Mouse (Mus musculus): ENCODE measurements around the gene Tyk2.

Gene Tyk2

DNA sequence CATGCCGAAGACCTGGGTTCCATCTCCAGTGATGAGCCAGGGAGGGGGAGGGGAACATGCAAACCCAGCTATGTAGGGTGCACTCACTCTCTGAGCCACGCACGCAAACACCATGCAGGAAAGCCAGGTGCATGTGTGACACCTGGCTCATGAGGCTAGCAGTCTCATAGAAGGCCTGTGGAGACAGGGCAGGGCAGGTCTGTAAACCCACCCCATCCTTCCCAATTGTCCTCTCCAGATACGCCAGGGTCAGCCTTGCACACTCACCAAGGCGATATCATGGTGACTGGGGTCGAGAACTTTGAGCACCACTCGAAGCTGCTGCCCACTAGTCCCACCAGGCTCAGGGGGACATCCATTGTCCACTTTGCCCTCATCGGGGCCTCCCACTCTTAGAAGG, 15.9 kb downstream of the Tyk2 start:
- no peak for DNase-seq (ENCODE audit: low read depth in 1 of 2, low spot score in 2 of 2)

DNA sequence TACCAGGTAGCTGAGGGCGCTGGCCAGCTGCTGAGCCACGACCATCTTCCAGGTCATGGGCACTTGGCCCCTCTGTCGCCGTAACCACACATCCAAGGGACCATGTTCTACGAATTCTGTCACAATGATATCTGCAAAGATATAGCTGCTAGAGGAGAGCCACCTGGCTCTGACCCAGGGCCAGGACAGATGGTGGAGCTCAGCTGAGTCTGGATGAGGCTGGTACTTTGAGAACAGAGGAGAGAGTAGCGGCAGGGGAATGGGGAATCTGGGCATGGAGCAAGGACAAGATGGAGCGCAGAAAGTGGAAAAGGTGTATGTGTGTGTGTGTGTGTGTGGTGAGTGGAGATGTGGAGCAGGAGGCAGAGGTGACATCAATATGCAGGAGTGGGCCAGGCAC, 16.9 kb downstream of the Tyk2 start:
- DNase-seq (ENCODE audit: low read depth in 1 of 2, low spot score in 2 of 2) = no peak

DNA sequence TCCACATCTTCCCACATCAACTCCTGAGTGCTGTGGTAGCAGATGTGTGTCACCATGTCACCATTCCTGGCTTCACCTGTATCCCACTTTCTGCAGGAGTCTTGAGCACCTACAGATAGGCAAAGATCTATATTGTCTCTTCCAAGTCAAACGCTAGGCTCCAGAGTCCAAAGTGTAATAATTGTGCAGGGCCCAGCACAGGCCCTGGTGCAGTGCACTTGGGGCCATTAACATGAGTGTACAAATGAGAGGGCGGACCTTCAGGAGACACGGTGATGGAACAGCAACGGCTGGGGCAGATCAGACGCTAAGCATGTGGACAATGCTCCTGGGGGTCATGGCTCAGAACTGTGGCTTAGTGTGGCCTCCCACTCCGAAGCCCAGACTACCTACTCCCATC, 17.3 kb downstream of the Tyk2 start:
- DNase-seq (ENCODE audit: low read depth in 1 of 2, low spot score in 2 of 2) = no peak

- DNase-seq (ENCODE audit: low read depth in 1 of 2, low spot score in 2 of 2) = no peak
Measured at GRCm38 (mm10) chr9:21107607-21108237, 23.3 kb downstream of the Tyk2 start.

DNA sequence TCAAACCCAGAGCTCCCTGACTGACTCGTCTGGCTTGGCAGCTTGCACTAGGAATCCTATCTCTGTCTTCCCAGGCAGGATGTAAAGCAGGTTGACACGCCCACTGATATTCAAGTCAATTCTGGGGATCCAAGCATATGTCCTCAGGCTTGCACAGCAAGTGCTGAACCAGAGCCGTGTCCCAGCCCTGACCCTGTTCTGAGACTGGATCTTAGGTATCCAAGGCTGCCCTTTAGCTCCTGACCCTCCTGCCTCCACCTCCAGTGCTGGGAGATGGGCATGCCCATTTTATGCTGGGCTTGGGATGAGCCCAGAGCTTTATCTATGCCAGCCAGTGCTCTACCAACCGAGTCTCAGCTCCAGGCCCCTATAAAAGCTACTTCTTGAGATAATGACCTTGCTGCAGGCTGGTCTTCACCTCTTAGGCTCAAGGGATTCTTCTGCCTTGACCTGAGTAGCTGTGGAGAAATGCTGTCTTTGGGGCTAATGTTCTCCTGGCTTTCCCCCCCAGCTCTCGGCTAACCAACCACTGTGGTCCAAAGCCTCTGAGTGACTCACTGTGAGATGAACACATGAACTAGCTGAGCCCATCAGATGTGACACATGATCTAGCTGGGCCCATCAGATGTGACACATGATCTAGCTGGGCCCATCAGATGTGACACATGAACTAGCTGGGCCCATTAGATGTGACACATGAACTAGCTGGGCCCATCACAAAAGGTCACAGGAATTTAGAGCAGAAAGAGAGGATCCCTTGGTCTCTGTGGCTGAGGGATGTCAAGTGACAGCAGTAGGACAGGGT, 25.1 kb downstream of the Tyk2 start:
- DNase-seq (ENCODE audit: low read depth in 1 of 2, low spot score in 2 of 2) = no peak

GRCm38 (mm10) chr9:21104814-21105213, 26.2 kb downstream of the Tyk2 start:
- no peak for DNase-seq (ENCODE audit: low read depth in 1 of 2, low spot score in 2 of 2)

DNA sequence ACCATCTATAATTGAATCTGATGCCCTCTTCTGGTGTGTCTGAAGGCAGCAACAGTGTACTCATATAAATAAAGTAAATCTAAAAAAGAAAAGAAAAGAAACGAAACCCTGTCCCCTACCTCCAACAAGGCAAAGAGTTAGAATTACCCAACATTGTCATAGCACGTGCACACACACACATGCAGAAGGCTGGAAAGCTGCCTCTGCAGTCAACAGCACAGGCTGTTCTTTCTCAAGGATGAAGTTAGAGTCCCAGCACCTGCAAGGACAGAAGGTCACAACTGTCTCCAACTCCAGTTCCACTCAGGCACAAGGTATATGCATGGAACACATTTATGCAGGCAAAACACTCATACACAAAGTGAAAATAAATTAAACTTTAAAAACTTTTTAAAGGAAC, 29.0 kb downstream of the Tyk2 start:
- DNase-seq (ENCODE audit: low read depth in 1 of 2, low spot score in 2 of 2) = no peak

DNA sequence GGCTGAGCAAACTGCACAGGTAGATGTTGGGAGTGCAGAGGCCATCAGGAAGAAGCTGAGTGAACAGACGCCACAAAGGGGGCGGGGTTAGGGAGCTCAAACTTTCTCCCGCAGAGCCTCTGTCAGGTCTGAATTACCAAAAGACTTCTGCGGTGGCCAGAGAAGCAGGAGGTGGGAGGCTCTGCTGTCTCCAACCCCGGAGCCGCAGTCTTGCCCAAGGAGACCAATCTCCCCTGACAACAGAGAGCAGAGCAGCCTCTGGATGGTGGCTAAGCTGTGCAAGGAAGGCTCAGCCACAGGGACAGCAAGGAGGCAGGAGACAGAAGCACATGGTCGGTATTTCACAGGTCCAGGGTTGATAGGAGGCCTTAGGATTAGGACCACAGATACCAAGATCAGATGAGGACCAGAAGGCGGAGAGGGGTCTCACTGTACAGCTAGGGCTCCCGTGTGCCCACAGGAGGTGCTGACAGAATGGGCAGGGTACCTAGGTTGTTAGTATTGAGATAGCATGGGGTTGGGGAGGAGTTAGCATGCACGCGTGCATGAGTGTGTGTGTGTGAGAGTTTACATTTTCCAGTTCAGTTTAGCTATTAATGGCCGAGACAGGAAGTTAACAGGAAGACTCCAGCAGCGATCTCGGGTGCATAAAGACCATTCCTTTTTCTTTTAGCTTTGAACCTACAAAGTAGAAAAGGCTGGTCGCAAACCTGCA, 30.4 kb downstream of the Tyk2 start:
- DNase-seq (ENCODE audit: low read depth in 1 of 2, low spot score in 2 of 2) = no peak

- DNase-seq (ENCODE audit: low read depth in 1 of 2, low spot score in 2 of 2) = no peak
Measured at GRCm38 (mm10) chr9:21097793-21098192, 33.2 kb downstream of the Tyk2 start.

DNA sequence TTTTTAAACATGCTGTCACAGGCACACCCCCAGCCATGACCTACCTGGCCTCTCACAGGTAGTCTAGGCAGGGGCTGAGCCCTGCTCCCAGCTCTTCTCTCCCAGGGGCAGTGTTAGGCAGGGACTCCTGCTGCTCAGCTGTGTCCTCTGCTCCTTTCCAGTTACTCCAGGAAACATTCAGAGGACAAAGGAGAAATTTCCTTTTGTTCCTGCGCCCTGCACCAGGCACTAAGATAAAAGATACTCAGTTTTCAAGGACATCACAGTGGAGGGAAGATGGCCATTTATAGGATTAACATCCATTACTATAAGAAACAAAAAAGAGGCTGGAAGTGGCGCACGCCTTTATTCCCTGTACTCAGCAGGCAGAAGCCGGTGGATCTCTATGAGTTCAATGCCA, 35.1 kb downstream of the Tyk2 start:
- no peak for DNase-seq (ENCODE audit: low read depth in 1 of 2, low spot score in 2 of 2)

DNA sequence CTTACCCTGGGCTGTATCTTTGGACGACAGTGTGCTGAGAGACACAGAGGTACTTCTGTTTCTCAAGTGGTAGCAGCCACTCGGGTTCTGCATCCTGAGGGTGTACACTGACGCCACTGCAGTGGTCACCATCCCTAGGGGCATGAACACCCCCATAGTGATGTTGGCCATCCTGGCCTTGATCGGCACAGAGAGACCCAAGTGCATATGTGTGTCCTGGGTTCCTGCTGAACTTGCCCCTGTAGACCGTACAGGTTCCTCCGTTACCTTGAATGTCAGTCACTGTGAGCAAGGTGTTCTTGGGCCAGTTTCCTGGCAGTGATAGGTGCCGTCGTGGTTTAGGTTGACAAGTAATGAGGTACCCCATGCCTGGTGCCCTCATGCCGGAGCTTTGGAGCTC, 37.6 kb downstream of the Tyk2 start:
- no peak for DNase-seq (ENCODE audit: low read depth in 1 of 2, low spot score in 2 of 2)

DNA sequence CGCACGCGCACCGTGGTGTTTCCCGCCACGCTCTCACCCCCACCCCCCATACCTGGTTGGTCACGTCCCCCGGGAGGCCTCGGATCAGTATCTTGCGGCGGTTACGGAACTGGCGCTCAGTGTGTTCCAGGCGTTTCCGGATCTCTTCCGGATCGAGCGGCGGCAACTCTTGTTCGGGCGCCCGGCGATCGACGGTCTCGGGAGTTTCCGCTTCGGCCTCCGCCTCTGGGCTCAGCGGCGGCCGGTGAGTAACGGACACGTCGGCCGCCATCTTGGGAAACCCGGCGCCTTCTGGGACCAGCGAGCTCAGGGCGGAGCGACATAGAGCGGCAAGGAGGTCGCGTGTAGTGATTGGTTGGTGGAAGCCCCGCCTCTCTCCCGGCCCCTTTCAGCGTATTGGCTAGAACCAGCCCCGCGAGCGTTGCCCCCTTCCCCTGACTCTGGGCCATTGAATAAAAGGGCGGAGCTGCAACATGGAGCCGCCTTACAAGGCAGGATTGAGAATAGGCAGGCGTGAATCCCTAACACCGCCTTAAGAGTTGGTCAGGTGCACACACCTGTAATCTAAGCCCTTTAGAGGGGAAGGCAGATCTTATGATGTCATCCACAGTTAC, 39.2 kb downstream of the Tyk2 start, which contains the start of the genes Gm38431 and Raver1:
TSS of gene Gm38431 (minus strand) at position 291 of the 614 bp plus-strand sequence.
TSS of gene Raver1 (minus strand) at position 302 of the 614 bp plus-strand sequence.
- peak; percentile 93 for DNase-seq (ENCODE audit: low read depth in 1 of 2, low spot score in 2 of 2)

GRCm38 (mm10) chr9:21090972-21091706, 39.9 kb downstream of the Tyk2 start:
- DNase-seq (ENCODE audit: low read depth in 1 of 2, low spot score in 2 of 2) = no peak

- DNase-seq (ENCODE audit: low read depth in 1 of 2, low spot score in 2 of 2) = no peak
Measured at GRCm38 (mm10) chr9:21090537-21090936, 40.5 kb downstream of the Tyk2 start.

DNA sequence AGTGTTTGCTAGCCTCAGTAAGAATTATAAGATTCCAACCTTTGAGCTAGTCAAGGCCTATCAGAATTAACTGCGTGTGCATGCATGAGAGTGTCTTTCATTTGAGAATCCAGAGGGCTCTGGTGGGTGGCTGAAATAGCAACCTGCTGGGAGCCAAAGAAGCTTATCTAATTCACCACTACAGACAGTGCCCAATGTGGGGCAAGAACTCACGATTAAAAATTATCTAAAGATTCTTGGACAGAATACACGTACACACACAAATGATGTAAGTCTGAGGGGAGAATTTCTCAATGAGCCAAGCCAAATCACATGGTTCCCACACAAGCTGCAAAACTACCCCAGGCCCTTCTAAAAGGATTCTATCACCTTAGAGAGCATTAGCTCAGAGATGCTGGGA, 47.7 kb downstream of the Tyk2 start:
- DNase-seq (ENCODE audit: low read depth in 1 of 2, low spot score in 2 of 2) = no peak

DNA sequence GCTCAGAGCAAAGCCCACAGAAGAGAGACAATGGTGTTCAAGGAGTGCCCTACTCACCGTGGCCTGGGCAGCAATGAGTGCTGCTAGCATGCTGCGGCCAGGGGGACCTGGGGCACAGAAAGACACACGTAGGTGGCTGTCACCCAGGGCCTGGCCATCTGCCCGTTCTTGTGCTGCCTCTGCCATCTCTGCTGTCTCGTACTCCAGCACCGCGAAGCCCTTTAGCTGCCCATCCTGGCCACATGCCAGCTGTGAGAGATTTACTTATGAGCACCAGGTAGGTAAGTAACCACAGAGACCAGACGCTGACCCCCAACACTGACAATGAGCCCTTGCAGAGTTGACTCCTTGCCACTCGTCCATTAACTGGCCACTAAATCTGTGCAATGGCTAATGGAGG, 49.9 kb downstream of the Tyk2 start:
- no peak for DNase-seq (ENCODE audit: low read depth in 1 of 2, low spot score in 2 of 2)

DNA sequence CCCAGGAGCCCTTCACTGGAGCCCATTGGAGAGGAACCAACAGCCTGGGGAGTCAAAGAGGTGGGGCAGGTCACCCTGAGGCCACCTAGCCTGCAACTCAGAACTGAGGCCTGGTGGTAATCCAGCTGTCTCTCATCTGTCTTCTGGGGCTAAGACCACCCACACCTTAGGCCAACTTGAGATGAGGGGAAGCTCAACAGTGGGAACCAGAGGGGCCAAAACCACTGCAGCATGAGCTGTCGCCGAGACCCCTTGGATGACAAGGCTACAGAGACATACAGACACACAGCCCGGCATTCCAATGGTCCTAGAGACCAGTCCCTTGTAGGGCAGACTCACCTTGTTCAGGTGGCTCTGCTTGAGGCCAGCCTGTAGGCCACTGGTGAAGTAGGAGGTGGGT, 55.4 kb downstream of the Tyk2 start:
- DNase-seq (ENCODE audit: low read depth in 1 of 2, low spot score in 2 of 2) = no peak

- no peak for DNase-seq (ENCODE audit: low read depth in 1 of 2, low spot score in 2 of 2)
Measured at GRCm38 (mm10) chr9:21074173-21074572, 56.9 kb downstream of the Tyk2 start.

GRCm38 (mm10) chr9:21073044-21073840, 57.8 kb downstream of the Tyk2 start, which contains the start of the genes Gm49373 and Fdx1l:
Gene Gm49373, minus strand, starts transcription at chr9:21073096.
Gene Fdx1l, minus strand, starts transcription at chr9:21073614.
- DNase-seq (ENCODE audit: low read depth in 1 of 2, low spot score in 2 of 2) = peak; percentile 56 to 77

GRCm38 (mm10) chr9:21072641-21073040, 58.4 kb downstream of the Tyk2 start:
- no peak for DNase-seq (ENCODE audit: low read depth in 1 of 2, low spot score in 2 of 2)

Measured in monocyte, adult 2 months (primary cell).